Mouse (Mus musculus): ENCODE results near the gene Kcnq1.

The Kcnq1 gene

DNA sequence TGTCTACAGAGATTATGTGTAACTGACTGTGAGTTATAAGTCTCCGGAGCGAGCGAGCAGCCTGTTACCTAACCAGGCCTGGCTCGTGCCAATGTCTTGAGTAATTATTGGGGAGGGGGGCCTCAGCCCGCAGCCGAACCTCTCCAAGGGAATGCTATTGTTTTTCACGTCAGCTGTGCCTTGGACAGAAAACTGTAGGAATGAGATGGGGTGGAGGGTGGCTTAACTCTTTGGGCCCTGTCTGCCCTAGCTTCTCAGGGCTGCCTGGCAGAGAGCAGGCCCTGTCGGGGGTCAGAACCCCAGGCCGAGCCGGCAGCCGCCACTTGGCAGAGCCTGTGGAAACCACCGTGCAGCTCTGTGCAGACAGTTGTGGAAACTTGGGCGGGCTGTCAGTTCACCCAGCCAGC, 302.5 kb downstream of the Kcnq1 start:
- DNase-seq (ENCODE audit: extremely low spot score, low spot score): no peak

- no peak for DNase-seq (ENCODE audit: extremely low spot score, low spot score)
Measured at GRCm38 (mm10) chr7:143412606-143413005, 306.4 kb downstream of the Kcnq1 start.

GRCm38 (mm10) chr7:143415070-143415469, 308.9 kb downstream of the Kcnq1 start:
- no peak for DNase-seq (ENCODE audit: extremely low spot score, low spot score)

GRCm38 (mm10) chr7:143416406-143416805, 310.2 kb downstream of the Kcnq1 start:
- DNase-seq (ENCODE audit: extremely low spot score, low spot score): no peak

DNA sequence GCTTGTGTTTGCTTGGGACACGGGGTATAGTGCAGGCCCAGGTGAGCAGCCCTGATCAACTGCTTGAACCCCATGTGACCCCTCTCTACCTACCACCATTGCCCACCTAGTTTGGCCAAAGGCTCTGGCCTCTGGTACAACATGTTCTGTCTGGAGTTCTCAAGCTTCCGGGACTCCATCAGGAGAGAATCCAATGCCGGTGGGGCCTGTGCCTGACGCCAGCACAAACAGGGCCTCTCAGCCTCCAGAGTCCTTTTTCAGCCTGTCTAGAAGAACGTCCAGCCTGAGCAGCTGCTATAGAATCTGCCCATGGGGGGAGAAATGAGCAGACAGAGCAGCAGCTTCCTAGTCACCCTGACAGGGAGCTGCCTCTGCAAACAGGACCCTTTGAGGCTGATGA, 311.7 kb downstream of the Kcnq1 start:
- DNase-seq (ENCODE audit: extremely low spot score, low spot score): no peak

- DNase-seq (ENCODE audit: extremely low spot score, low spot score): no peak
Measured at GRCm38 (mm10) chr7:143419585-143420160, 313.5 kb downstream of the Kcnq1 start.

DNA sequence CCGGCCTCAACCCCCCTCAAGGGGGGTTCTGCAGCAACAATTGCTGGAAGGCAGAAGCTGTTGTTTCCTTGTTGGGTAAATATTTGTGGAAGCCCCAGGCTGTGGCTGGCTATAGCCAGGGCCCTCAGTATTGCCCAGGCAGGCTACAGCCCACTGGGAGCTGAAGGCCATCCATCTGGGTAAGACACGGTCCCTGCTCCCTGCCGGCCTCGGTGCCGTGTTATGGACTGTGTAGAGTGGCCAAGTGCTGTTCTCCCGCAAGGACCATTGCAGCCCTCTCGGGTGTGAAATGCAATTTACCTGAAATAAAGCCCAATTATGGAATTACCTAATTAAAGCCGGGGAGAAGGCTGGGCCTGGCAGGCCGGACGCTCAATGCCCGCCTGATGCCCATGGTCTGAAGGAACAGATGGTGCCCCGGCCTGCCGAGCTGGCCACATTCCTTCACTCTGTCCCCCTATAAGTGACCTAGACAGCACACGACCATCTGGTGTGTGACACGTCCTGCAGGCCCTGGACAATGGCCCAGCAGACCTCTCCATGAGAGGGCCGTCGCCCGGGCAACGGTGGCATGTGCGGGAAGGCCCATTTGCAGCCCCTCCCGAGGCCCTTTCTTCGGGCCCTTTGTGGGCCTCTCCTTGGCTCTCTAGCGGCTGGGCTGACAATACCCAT, 322.1 kb downstream of the Kcnq1 start:
- peak; percentile 78 for DNase-seq (ENCODE audit: extremely low spot score, low spot score)

GRCm38 (mm10) chr7:143428814-143429499, 322.8 kb downstream of the Kcnq1 start:
- DNase-seq (ENCODE audit: extremely low spot score, low spot score): no peak

- no peak for DNase-seq (ENCODE audit: extremely low spot score, low spot score)
Measured at GRCm38 (mm10) chr7:143432631-143433030, 326.5 kb downstream of the Kcnq1 start.

- DNase-seq (ENCODE audit: extremely low spot score, low spot score): no peak
Measured at GRCm38 (mm10) chr7:143433331-143433730, 327.2 kb downstream of the Kcnq1 start.

GRCm38 (mm10) chr7:143437231-143437893, 331.2 kb downstream of the Kcnq1 start:
- DNase-seq (ENCODE audit: extremely low spot score, low spot score): no peak

- peak; percentile 86 for DNase-seq (ENCODE audit: extremely low spot score, low spot score)
Measured at GRCm38 (mm10) chr7:143437894-143438581, 331.9 kb downstream of the Kcnq1 start.

DNA sequence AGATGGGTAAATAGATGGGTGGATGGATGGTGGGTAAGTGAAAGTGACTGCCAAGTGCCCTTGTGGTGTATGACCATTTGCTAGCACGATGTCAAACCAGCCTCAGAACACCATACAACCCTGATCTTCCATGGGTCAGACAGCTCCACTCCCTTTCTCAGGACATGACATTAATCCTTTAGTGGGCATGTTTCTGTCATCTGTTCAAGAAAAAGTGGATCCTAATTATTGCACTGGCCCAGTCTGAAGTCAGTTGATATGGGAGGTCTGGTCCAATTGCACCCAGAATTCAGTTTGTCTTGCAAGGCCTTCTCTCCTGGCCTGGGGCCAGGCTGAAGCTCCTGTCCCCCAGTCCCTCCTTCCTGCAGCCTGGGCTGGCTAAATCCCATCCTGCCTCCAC, 332.8 kb downstream of the Kcnq1 start:
- no peak for DNase-seq (ENCODE audit: extremely low spot score, low spot score)

GRCm38 (mm10) chr7:143444580-143444954, 338.4 kb downstream of the Kcnq1 start:
- DNase-seq (ENCODE audit: extremely low spot score, low spot score): no peak

GRCm38 (mm10) chr7:143444955-143445648, 338.9 kb downstream of the Kcnq1 start:
- DNase-seq (ENCODE audit: extremely low spot score, low spot score): peak; percentile 70

- DNase-seq (ENCODE audit: extremely low spot score, low spot score): no peak
Measured at GRCm38 (mm10) chr7:143445651-143446460, 339.7 kb downstream of the Kcnq1 start.

DNA sequence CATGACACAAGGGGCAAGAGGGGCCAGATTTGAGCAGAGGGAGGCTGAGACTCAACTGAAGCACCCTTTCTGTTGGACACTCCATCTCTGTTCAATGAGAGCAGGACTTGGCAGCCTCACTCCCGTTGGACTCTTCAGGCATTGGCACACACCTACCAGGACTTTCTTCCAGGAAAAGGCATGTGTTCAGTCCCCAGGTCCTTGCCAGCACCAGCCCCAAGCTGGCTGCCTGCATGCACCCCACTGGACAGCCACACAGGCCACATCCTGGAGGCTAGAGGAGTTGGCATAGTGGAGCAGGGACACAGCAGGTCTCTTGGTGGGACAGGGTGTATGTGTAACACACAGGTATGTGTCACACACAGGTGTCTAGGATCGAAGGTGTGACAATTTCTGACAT, 341.0 kb downstream of the Kcnq1 start:
- DNase-seq (ENCODE audit: extremely low spot score, low spot score): no peak

DNA sequence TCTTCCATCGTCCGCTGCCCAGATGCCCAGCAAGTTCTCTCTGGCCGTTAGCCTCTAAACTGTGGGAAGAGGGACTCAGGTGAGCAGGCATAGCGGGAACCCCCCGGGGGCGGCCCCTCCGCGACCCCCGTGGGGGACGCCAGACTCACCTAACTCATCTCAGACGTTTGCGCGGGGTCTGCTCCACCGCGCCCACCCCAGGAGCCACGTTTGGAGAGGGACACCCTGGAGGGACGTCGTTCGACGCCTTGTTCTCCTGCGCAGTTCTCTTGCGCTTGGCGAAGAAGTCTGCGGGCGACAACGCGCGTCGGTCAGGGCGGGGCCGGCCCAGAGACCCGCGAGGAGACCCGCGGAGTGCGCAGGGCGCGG, 352.8 kb downstream of the Kcnq1 start:
- no peak for DNase-seq (ENCODE audit: extremely low spot score, low spot score)

GRCm38 (mm10) chr7:143459332-143460211, 353.4 kb downstream of the Kcnq1 start:
- DNase-seq (ENCODE audit: extremely low spot score, low spot score): peak; percentile 51

Measured in neural tube, embryonic 10.5 days (tissue).